Mouse (Mus musculus) Patski (cell line): ENCODE measurements at regions not wholly inside any gene's neighbourhood (a gene's known extent, or its start where the extent isn't known, plus 50 kb on each side); places are given as distances from the start of the nearest gene placed in this dataset.

Experiments
- ATAC-seq: fragments of 100-300 bp; one replicate; pipeline ENCODE4 v1.8.0; 2021
- CTCF ChIA-PET: fragments of 350-600 bp; sonication (Branson Sonifier 250); formaldehyde crosslinking; loops from one replicate; lab custom pipeline; 2022; ENCODE audit warnings: inconsistent platforms; lab: Charles Lee
- POLR2A ChIA-PET: fragments of 350-600 bp; sonication (Branson Sonifier 250); formaldehyde crosslinking; loops from one replicate; lab custom pipeline; 2022; ENCODE audit warnings: antibody characterized with exemption, inconsistent platforms; lab: Charles Lee
- DNase-seq: peaks from one replicate; pipeline ENCODE4 v3.0.0-alpha.2; 2011; ENCODE audit warnings: low read depth, low spot score
- H3K27me3 ChIP-seq: fragments of 371-371 bp; one replicate; pipeline ENCODE4 v1.5.1; 2021
- CTCF ChIP-seq: fragments of 100-300 bp; IDR thresholded peaks from one replicate; pipeline ENCODE4 v1.5.1; 2021
- in situ Hi-C: fragments of 300-500 bp; cut with MboI; formaldehyde crosslinking; loops from 3 replicates; pipeline ENCODE4 v1.11.1; 2018; ENCODE audit warnings: low pct_unique_long_range_greater_than_20kb, mixed read lengths

- in situ Hi-C loops: no loop called here
- DNase-seq (no peak), ATAC-seq (no peak)
- H3K27me3 ChIP-seq: no peaks in the 10 kb centered on the region
- ChIA-PET CTCF (interaction anchor here (0.7 to 1.2 kb wide), 2 partner anchors 11 to 13 kb away, joined by 3 read pairs; no protein-coding TSS in a partner anchor), POLR2A (no interaction called here)
- no peak for TF ChIP-seq CTCF
These were observed 57.8 kb downstream of the Degs1 start for GRCm38 (mm10) chr1:182224836-182225235.

GRCm38 (mm10) chr1:182223815-182224214, 58.8 kb downstream of the Degs1 start:
- CTCF ChIA-PET: interaction anchor here (1.2 kb wide), 1 partner anchor 10 kb away, joined by 3 read pairs; no protein-coding TSS in a partner anchor
- DNase-seq (no peak), ATAC-seq (no peak)
- POLR2A ChIA-PET: interaction anchor here (1.3 kb wide), 1 partner anchor 58 kb away, joined by 4 read pairs; the partner anchor contains the start of gene Degs1
- in situ Hi-C loops: no loop called here
- H3K27me3 ChIP-seq: no peaks in the 10 kb centered on the region
- TF ChIP-seq CTCF: no peak
